Mouse (Mus musculus): ENCODE data around the gene Xylb.

DNA sequence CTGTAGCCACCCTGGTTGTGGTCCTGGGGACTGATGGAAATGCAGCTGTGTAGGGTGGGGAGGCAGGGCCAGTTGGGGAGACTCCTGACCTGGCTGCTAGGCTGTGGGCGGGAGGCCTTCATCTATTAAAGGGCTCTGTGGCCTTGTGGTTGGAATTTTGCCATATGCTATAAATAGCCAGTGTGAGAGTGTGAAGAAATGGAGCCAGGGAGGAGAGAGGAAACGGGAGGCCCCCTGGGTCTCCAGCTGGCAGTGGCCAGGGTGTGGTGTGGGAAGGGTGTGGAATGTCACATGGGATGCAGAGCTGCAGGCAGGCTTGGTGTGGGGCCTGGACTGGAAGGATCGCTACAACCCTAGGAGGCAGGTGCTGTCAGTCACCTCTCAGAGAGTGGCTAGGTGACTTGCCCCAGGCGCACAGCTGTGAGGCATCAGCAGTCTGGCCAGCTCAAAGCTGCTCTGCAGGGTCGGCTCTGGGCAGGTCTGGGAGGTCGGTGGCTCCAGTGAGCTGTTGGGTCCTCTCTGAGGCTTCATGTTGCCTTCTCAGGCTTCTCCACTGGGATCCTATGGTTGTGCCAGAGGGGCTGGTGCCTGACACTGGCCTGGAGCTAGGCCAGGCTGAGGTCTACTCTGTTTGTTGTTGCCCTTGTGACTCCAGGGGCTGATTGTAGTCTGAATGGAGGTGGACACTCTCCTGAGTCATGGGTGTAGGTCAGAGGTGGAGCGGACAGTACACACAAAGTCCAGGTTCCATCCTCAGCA lies 68.2 kb downstream of the Xylb start:
- no peak for TF ChIP-seq POLR2A (IDR thresholded peaks at IDR 0.05; ENCODE audit: borderline replicate concordance, extremely low read depth, low read depth, low read length)
- no peak for TF ChIP-seq CTCF (IDR thresholded peaks at IDR 0.05; ENCODE audit: insufficient read depth, low read length)

All from lung, adult 2 months (tissue).